Mouse (Mus musculus) intestine, embryonic 14.5 days (tissue): ENCODE results near the gene Larp1b. TPM values are rescaled to one million over a fixed set of nuclear protein-coding genes. Genes with fewer than 3 reads are reported as not detected.
"Not testable (repeated sequence)": the region's sequence is repeated elsewhere in the genome, so short reads cannot be mapped to it uniquely, and the experiment has no call there.

Experiments used
- ATAC-seq: fragments of 200-750 bp; cut with Nextera tagmentation; replicated peaks from 2 replicates; pipeline ENCODE4 v1.8.0; 2017; ENCODE audit warnings: low read depth, moderate number of reproducible peaks, moderate TSS enrichment, moderate library complexity; ENCODE audit not compliant: low FRiP score, low TSS enrichment
- DNase-seq: peaks from one replicate; pipeline ENCODE4 v3.0.0-alpha.2; 2018; ENCODE audit warnings: low spot score
- H3K27ac ChIP-seq: fragments of 300-500 bp; sonication (generic); 2 replicates; pipeline ENCODE4 v1.5.1; 2014; ENCODE audit warnings: low read depth, mild to moderate bottlenecking, control low read depth
- H3K27me3 ChIP-seq: fragments of 300-500 bp; sonication (generic); replicated peaks from 2 replicates; pipeline ENCODE4 v1.6.1; 2014; ENCODE audit warnings: low read length, control low read depth; ENCODE audit not compliant: control insufficient read depth, insufficient read depth
- H3K36me3 ChIP-seq: fragments of 300-500 bp; sonication (generic); 2 replicates; pipeline ENCODE4 v1.6.1; 2014; ENCODE audit warnings: low read length, control low read depth; ENCODE audit not compliant: control insufficient read depth, insufficient read depth
- H3K4me1 ChIP-seq: fragments of 300-500 bp; sonication (generic); replicated peaks from 2 replicates; pipeline ENCODE4 v1.6.1; 2014; ENCODE audit warnings: low read length, control low read depth, mixed read lengths; ENCODE audit not compliant: control insufficient read depth, insufficient read depth
- H3K4me2 ChIP-seq: fragments of 300-500 bp; sonication (generic); 2 replicates; pipeline ENCODE4 v1.6.1; 2014; ENCODE audit warnings: low read length
- H3K4me3 ChIP-seq: fragments of 300-500 bp; sonication (generic); 2 replicates; pipeline ENCODE4 v1.5.1; 2014; ENCODE audit warnings: low read depth, low read length, control low read depth, mixed read lengths
- H3K9ac ChIP-seq: fragments of 300-500 bp; sonication (generic); 2 replicates; pipeline ENCODE4 v1.6.1; 2014; ENCODE audit warnings: mild to moderate bottlenecking, low read length
- H3K9me3 ChIP-seq: fragments of 300-500 bp; sonication (generic); 2 replicates; pipeline ENCODE4 v1.6.1; 2016; ENCODE audit warnings: low read length, control low read depth; ENCODE audit not compliant: control insufficient read depth
- WGBS: fragments of 180-500 bp; shearing (Covaris S2); extraction: QIAGEN DNeasy Blood & Tissue Kit; methylation state at CpG from one replicate; pipeline ENCODE4 v1.1.7; 2014; 5-methylcytosine and 5-hydroxymethylcytosine counted together
- polyA plus RNA-seq: library from polyadenylated mRNA; unstranded; fragments of >200 nt; fragmentation: Nextera tagmentation; extraction: Ambion mirVana; gene quantifications from 2 replicates; pipeline ENCODE4 v1.2.1, GENCODE M21; 2014

The Larp1b gene
- polyA plus RNA-seq, result 6.2 and 6.3 TPM in 2 replicates

DNA sequence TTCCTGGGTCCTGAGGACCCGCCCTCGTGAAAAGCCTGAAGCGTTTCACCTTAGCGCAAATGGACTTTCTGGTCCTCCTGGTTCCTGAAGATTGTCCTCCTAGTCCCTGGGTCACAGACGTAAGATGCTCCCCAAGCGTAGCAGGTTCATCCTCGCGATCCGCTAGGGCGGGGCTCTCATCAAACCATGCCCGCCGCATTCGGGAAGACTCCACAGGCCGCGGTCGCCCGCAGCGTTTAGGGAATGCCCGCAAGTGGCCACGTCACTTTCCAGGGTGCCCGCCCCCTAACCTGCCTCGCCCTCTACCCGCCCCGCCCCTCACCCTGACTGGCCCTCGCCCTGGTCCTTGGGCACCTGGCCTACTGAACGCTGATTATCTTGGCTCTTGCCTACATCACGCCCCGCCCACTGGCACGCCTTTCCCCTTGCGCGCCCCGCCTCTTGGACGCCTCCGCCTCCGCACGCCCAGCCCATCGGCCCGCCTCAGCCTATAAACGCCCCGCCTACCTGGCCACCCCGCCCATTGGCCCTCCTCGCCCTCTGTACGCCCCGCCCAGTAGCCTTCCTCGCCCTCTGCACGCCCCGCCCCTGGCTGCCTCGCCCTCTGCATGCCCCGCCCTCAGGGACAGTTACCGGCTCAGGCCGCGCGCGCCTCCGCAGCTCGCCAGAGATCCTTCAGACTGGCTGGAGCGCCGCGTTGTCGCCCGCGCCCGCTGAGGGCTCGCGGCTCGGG is at the start of gene Larp1b:
TSS of gene Larp1b (plus strand) at position 659 of the 733 bp plus-strand sequence.
- no peaks in the 10 kb centered on the region for H3K9me3 ChIP-seq
- H3K4me1 ChIP-seq, result peaks cover 7% of the 10 kb centered on the region; the same call in 1 of the 2 replicates
- peak within 1 kb of the TSS; percentile 62 for H3K27ac ChIP-seq
- H3K27me3 ChIP-seq, result peaks cover 8% of the 10 kb centered on the region; the same call in 1 of the 2 replicates
- peak within 1 kb of the TSS; percentile 61 for H3K4me3 ChIP-seq
- H3K9ac ChIP-seq, result peak within 1 kb of the TSS; percentile 44
- 1% methylated on average over 64 of the region's 66 CpGs for WGBS
- H3K4me2 ChIP-seq, result peak within 1 kb of the TSS; percentile 95
- no peaks in the 10 kb centered on the region for H3K36me3 ChIP-seq
- DNase-seq (peak; percentile 99), ATAC-seq (peak; percentile 95)

DNA sequence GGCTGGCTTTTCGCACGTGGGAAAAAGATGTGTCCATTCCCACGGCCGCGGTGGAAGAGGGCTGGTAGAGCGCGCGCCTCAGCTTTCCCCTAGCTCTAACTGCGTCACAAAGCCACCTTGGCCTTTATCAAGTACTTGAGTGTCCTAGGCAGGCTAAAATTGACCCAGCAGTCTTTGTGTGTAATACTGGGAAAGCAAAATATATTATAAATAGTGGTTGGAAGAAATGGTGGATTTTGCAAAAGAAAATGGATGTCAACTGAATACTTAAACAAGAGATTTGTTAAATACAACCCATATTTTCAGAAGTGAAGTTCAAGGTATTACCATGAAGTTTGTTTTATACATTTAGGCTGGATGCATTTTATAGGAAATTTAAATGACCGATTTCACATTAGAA is 47.2 kb upstream of the Larp1b start, which contains the start of gene 1700034I23Rik:
TSS of gene 1700034I23Rik (minus strand) at position 101 of the 400 bp plus-strand sequence.
- H3K9me3 ChIP-seq, H3K36me3 ChIP-seq: not testable (repeated sequence)
- WGBS, result 98% methylated on average over 5 of the region's 10 CpGs

DNA sequence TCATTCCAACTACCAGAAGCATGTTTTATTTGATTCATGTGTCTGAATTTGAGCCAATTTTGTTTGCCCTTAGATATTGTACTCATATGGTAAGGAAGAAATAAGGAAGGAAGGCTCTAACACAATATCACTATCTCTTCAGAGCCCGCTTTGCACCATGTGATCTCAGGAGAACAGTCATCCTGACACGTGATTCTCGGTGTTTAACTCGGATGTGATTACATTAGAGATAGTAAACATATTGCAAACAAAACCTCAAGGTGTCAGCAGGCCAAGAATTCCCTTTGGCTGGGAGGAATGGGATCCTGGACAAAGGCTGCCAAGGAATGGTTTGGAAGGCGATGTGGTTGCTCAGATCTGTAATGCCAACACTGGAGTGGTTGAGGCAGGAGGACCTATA is 11.4 kb upstream of the Larp1b start:
- Histone ChIP-seq H3K4me2 (no peak overlapping the region), H3K27ac (no peak overlapping the region), H3K9me3 (no peaks in the 10 kb centered on the region), H3K4me3 (no peak overlapping the region), H3K9ac (no peak overlapping the region), H3K36me3 (0 out of 2 replicates have a peak, but pooled peaks cover 6% of the 10 kb centered on the region), H3K4me1 (no peaks in the 10 kb centered on the region), H3K27me3 (no peaks in the 10 kb centered on the region)
- DNase-seq (no peak), ATAC-seq (no peak)
- WGBS, result 77% methylated on average over 5 of the region's 5 CpGs

More for the DNA sequence above, 47.2 kb upstream of the Larp1b start, which contains the start of gene 1700034I23Rik:
- H3K27ac ChIP-seq, H3K4me1 ChIP-seq, H3K9ac ChIP-seq, DNase-seq, H3K27me3 ChIP-seq, H3K4me2 ChIP-seq, H3K4me3 ChIP-seq, ATAC-seq: not testable (repeated sequence)

DNA sequence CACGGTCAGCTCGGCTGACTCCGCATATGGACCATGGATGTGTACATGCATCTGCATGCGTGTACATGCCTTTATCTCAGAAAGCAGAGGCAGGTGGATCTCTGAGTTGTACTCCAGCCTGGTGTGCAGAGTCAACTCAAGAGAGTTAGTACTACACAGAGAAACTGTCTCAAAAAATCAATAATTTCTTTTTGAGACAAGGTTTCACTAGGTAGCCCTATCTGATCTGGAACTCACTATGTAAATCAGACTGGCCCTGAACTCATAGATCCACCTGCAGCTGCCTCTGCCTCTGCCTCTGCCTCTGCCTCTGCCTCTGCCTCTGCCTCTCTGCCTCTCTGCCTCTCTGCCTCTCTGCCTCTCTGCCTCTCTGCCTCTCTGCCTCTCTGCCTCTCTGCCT is 11.0 kb upstream of the Larp1b start:
- DNase-seq (no peak), ATAC-seq (no peak)
- WGBS, result 91% methylated on average over 4 of the region's 4 CpGs
- no peak overlapping the region for H3K9ac ChIP-seq
- no peaks in the 10 kb centered on the region for H3K4me1 ChIP-seq
- no peaks in the 10 kb centered on the region for H3K9me3 ChIP-seq
- no peaks in the 10 kb centered on the region for H3K27me3 ChIP-seq
- H3K27ac ChIP-seq, result no peak overlapping the region
- H3K4me2 ChIP-seq, result no peak overlapping the region
- H3K36me3 ChIP-seq, result 0 out of 2 replicates have a peak, but pooled peaks cover 3% of the 10 kb centered on the region
- no peak overlapping the region for H3K4me3 ChIP-seq

DNA sequence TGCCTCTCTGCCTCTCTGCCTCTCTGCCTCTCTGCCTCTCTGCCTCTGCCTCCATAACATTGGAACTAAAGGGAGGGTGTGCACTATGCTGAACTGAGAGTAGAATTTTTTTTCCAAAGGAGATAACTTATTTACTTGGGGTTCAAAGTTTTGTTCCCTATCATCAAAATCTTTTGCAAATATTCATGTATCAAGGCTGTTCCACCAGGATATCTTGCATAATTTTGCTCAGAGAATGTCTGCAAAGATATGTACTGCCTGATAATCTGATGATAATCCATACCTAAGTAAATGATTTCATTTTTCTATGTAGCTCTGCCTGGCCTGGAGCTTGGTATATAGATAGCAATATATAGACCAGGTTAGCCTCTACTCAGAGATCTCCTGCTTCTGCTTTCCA is 10.6 kb upstream of the Larp1b start:
- ATAC-seq, result no peak
- DNase-seq, result no peak
- no peaks in the 10 kb centered on the region for H3K9me3 ChIP-seq
- no peaks in the 10 kb centered on the region for H3K27me3 ChIP-seq
- no peaks in the 10 kb centered on the region for H3K4me1 ChIP-seq
- no peak overlapping the region for H3K9ac ChIP-seq
- H3K36me3 ChIP-seq, result no peaks in the 10 kb centered on the region
- H3K4me2 ChIP-seq, result no peak overlapping the region
- no peak overlapping the region for H3K27ac ChIP-seq
- H3K4me3 ChIP-seq, result no peak overlapping the region

DNA sequence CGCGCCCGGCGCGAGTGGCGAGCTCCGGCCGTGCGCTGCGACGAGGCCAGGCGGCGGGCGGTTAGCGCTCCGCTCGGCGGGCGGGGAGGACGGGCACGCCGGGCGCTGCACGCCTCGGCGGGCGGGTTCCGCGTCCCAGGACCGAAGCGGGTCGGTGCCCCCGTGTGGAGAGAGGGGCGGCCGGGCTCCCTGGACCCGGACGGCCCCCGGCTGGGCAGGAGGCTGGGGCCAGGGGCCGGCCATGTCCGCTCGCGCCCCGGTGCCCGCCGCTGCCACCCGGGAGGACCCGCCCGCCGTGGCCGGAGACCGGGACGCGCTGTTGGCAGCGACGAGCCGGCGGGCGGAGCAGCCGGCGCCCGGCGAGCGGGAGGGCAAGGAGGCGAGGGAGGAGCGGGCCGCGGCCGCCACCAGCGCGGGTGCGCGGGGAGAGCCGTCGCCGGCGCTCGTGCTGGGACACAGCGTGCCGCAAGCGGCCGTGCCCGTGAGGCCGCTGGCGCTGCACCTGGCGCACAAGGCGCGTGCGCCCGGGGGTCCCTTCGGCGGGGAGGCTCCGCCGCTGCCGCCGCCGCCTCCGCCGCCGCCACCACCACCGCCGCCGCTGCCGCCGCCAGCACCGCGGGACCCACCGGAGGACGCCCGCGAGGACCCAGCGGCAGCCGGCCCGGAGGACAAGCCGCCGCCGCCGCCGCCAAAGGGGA is 424 bp downstream of the Larp1b start:
- Histone ChIP-seq H3K4me1 (peaks cover 7% of the 10 kb centered on the region; the same call in 1 of the 2 replicates), H3K27me3 (peaks cover 8% of the 10 kb centered on the region; the same call in 1 of the 2 replicates), H3K9ac (peak overlapping the region; percentile 44), H3K4me3 (peak overlapping the region; percentile 61), H3K27ac (peak overlapping the region; percentile 62), H3K4me2 (peak overlapping the region; percentile 95), H3K36me3 (no peaks in the 10 kb centered on the region), H3K9me3 (no peaks in the 10 kb centered on the region)
- under 1% methylated on average over 74 of the region's 118 CpGs for WGBS
- no peak; the same call in none of the 2 replicates for ATAC-seq
- no peak for DNase-seq

DNA sequence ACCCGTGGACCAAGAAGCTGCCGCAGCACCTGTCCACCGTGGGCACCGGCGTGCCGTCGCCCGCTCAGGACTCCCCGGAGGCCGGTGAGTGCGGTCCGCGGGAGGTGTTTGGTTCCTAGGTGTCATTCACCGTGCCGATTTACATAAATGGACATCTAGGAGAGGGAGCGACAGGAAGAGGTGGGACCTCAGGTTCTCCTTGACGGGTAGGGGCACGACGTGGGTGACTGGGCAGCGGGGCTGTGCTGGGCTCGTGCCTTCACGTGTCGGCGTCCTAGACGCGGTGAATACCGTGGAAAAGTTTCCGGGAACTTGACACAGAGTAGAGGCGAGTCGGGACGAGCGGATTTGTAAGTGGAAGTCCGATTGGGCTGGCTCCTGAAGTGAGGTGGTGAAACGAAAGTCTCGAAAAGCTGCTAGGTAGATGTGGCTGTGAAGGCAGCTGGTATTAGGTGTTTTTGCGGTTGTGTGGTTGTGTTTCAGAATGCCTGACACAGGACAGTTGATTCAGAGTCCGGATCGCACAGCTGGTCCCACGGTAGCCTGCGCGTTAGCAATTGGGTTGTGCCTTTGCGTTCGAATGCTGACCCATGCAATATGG is 1.1 kb downstream of the Larp1b start:
- under 1% methylated on average over 40 of the region's 43 CpGs for whole genome bisulfite sequencing

DNA sequence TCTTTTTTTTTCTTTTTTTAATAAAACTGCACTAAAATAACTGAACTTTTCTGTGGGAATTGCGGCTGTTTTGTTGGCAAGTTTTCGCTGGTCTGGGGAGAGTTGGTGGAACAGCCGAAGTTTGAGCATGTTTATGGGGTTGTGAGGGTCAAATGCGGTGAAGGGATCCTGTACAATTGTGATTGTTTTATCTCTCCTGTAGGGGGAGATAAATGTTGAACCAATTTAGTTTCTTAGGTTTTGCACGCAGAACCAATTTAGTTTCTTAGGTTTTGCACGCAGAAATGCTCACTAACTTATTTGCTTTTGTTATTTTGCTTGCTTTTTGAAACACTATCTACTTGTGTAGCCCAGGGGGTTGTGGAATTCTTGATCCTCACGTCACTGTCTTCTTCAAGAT is 1.7 kb downstream of the Larp1b start:
- Histone ChIP-seq H3K36me3 (no peaks in the 10 kb centered on the region), H3K4me1 (peaks cover 7% of the 10 kb centered on the region; the same call in 1 of the 2 replicates), H3K9me3 (no peaks in the 10 kb centered on the region), H3K4me3 (peak overlapping the region; percentile 61), H3K9ac (no peak overlapping the region), H3K27me3 (peaks cover 8% of the 10 kb centered on the region; the same call in 1 of the 2 replicates), H3K27ac (no peak overlapping the region), H3K4me2 (peak overlapping the region; percentile 95)
- DNase-seq, result peak; percentile 56
- 17% methylated on average over 7 of the region's 7 CpGs for WGBS
- no peak for ATAC-seq

More for the DNA sequence above, 1.1 kb downstream of the Larp1b start:
- Histone ChIP-seq H3K4me2 (peak overlapping the region; percentile 95), H3K9me3 (no peaks in the 10 kb centered on the region), H3K4me1 (peaks cover 7% of the 10 kb centered on the region; the same call in 1 of the 2 replicates), H3K27ac (no peak overlapping the region; the same call in 1 of the 2 replicates), H3K4me3 (peak overlapping the region; percentile 61), H3K27me3 (peaks cover 8% of the 10 kb centered on the region; the same call in 1 of the 2 replicates), H3K36me3 (no peaks in the 10 kb centered on the region), H3K9ac (peak overlapping the region; percentile 44)
- DNase-seq (peak; percentile 79), ATAC-seq (no peak)
